Mouse (Mus musculus) MEL (cell line): ENCODE data around the gene Olfr1039. TPM values are rescaled to one million over a fixed set of nuclear protein-coding genes. Genes with fewer than 3 reads are reported as not detected.

ENCODE experiments used
- DNase-seq: peaks from one replicate; pipeline ENCODE4 v3.0.0; 2011; ENCODE audit warnings: low read depth, low spot score
- H3K27ac ChIP-seq: 2 replicates; pipeline ENCODE4 v1.5.1; 2012; ENCODE audit warnings: low read depth, mild to moderate bottlenecking, control low read depth, low read length, moderate library complexity; ENCODE audit not compliant: control insufficient read depth
- H3K27me3 ChIP-seq, 2 experiments: fragments of 150-350 bp in 1 of 2; sonication (generic) in 1 of 2; 2 replicates each; pipeline ENCODE4 v1.6.1; 2012; ENCODE audit warnings: low read length in 2 of 2, mild to moderate bottlenecking in 2 of 2, improper control_type of control experiment in 1 of 2, moderate library complexity in 1 of 2; ENCODE audit not compliant: insufficient read depth in 2 of 2, control insufficient read depth in 1 of 2
- H3K36me3 ChIP-seq, 2 experiments: 2 replicates each; pipeline ENCODE4 v1.6.1; 2012 to 2014; ENCODE audit warnings: low read length in 2 of 2, improper control_type of control experiment in 1 of 2, inconsistent platforms in 1 of 2, mild to moderate bottlenecking in 1 of 2; ENCODE audit not compliant: insufficient read depth in 2 of 2, control insufficient read depth in 1 of 2
- H3K4me1 ChIP-seq, 2 experiments: fragments of 150-350 bp in 1 of 2; sonication (generic) in 1 of 2; 2 replicates each; pipeline ENCODE4 v1.6.1; 2012; ENCODE audit warnings: low read length in 2 of 2, improper control_type of control experiment in 1 of 2, mild to moderate bottlenecking in 1 of 2; ENCODE audit not compliant: insufficient read depth in 2 of 2, control insufficient read depth in 1 of 2
- H3K4me3 ChIP-seq, 2 experiments: fragments of 150-350 bp in 1 of 2; sonication (generic) in 1 of 2; 2 replicates each; pipeline ENCODE4 v1.5.1; 2012; ENCODE audit warnings: low read depth in 2 of 2, low read length in 2 of 2, mild to moderate bottlenecking in 2 of 2, moderate library complexity in 2 of 2, control low read depth in 1 of 2, improper control_type of control experiment in 1 of 2; ENCODE audit not compliant: control insufficient read depth in 1 of 2, insufficient read depth in 1 of 2
- H3K79me2 ChIP-seq: 2 replicates; pipeline ENCODE4 v1.6.1; 2012; ENCODE audit warnings: mild to moderate bottlenecking, low read length, moderate library complexity; ENCODE audit not compliant: control insufficient read depth, poor library complexity, insufficient read depth
- H3K9ac ChIP-seq: 2 replicates; pipeline ENCODE4 v1.6.1; 2012; ENCODE audit warnings: low read depth, mild to moderate bottlenecking, control low read depth, low read length, moderate library complexity; ENCODE audit not compliant: control insufficient read depth, poor library complexity, severe bottlenecking
- H3K9me3 ChIP-seq: fragments of 150-350 bp; sonication (generic); replicated peaks from 2 replicates; pipeline ENCODE4 v1.6.1; 2012; ENCODE audit warnings: mild to moderate bottlenecking, low read length, improper control_type of control experiment, moderate library complexity; ENCODE audit not compliant: insufficient read depth
- BHLHE40 ChIP-seq: IDR thresholded peaks from 2 replicates; pipeline ENCODE4 v1.6.1; 2012; ENCODE audit warnings: low read depth, mild to moderate bottlenecking, inconsistent platforms, low read length, improper control_type of control experiment, borderline replicate concordance
- CHD1 ChIP-seq: IDR thresholded peaks from 2 replicates; pipeline ENCODE4 v1.6.1; 2012; ENCODE audit warnings: low read depth, mild to moderate bottlenecking, inconsistent platforms, low read length, improper control_type of control experiment
- CHD2 ChIP-seq: IDR thresholded peaks from 2 replicates; pipeline ENCODE4 v1.6.1; 2011; ENCODE audit warnings: low read length, improper control_type of control experiment
- CTCF ChIP-seq, 3 experiments: IDR thresholded peaks in 2 of 3; conservative IDR thresholded peaks in 1 of 3; 2 replicates each; pipeline ENCODE4 v1.5.1; 2011 to 2012; ENCODE audit warnings: low read length in 3 of 3, low read depth in 2 of 3, mild to moderate bottlenecking in 2 of 3, improper control_type of control experiment in 1 of 3, inconsistent platforms in 1 of 3, mixed read lengths in 1 of 3, moderate library complexity in 1 of 3; ENCODE audit not compliant: control insufficient read depth in 1 of 3, insufficient read depth in 1 of 3, poor library complexity in 1 of 3, severe bottlenecking in 1 of 3
- EP300 ChIP-seq, 2 experiments: IDR thresholded peaks; 2 replicates each; pipeline ENCODE4 v1.6.1; 2011; ENCODE audit warnings: improper control_type of control experiment in 2 of 2, low read length in 2 of 2, low read depth in 1 of 2, mild to moderate bottlenecking in 1 of 2
- HCFC1 ChIP-seq: IDR thresholded peaks from 2 replicates; pipeline ENCODE4 v1.6.1; 2012; ENCODE audit warnings: low read depth, mild to moderate bottlenecking, inconsistent platforms, low read length, improper control_type of control experiment, moderate library complexity
- KAT2A ChIP-seq: conservative IDR thresholded peaks from 2 replicates; pipeline ENCODE4 v1.6.1; 2012; ENCODE audit warnings: low read depth, low read length, improper control_type of control experiment, inconsistent platforms
- MAFK ChIP-seq: IDR thresholded peaks from 2 replicates; pipeline ENCODE4 v1.6.1; 2011; ENCODE audit warnings: low read depth, mild to moderate bottlenecking, low read length, improper control_type of control experiment, borderline replicate concordance
- MAZ ChIP-seq: IDR thresholded peaks from 2 replicates; pipeline ENCODE4 v1.6.1; 2012; ENCODE audit warnings: low read depth, mild to moderate bottlenecking, inconsistent platforms, low read length, improper control_type of control experiment
- MEF2A ChIP-seq: IDR thresholded peaks from 2 replicates; pipeline ENCODE4 v1.6.1; 2014; ENCODE audit warnings: low read depth, mild to moderate bottlenecking, inconsistent platforms, low read length, improper control_type of control experiment; ENCODE audit not compliant: poor library complexity, insufficient replicate concordance, severe bottlenecking; ENCODE audit errors: extremely low read depth
- MXI1 ChIP-seq: IDR thresholded peaks from 2 replicates; pipeline ENCODE4 v1.6.1; 2011; ENCODE audit warnings: mild to moderate bottlenecking, low read depth, low read length, improper control_type of control experiment
- MYB ChIP-seq: IDR thresholded peaks from 2 replicates; pipeline ENCODE4 v1.6.1; 2011; ENCODE audit warnings: mild to moderate bottlenecking, low read depth, low read length, improper control_type of control experiment
- NRF1 ChIP-seq: IDR thresholded peaks from 2 replicates; pipeline ENCODE4 v1.6.1; 2014; ENCODE audit warnings: low read depth, mild to moderate bottlenecking, inconsistent platforms, low read length, improper control_type of control experiment, moderate library complexity; ENCODE audit not compliant: poor library complexity, insufficient read depth, severe bottlenecking
- POLR2A ChIP-seq, 2 experiments: IDR thresholded peaks; 2 replicates each; pipeline ENCODE4 v1.6.1; 2011 to 2012; ENCODE audit warnings: low read length in 2 of 2, mild to moderate bottlenecking in 2 of 2, control low read depth in 1 of 2, improper control_type of control experiment in 1 of 2, low read depth in 1 of 2, moderate library complexity in 1 of 2; ENCODE audit not compliant: control insufficient read depth in 1 of 2, insufficient read depth in 1 of 2, poor library complexity in 1 of 2
- POLR2AphosphoS2 ChIP-seq: IDR thresholded peaks from 2 replicates; pipeline ENCODE4 v1.6.1; 2011; ENCODE audit warnings: low read length, improper control_type of control experiment
- SMC3 ChIP-seq: IDR thresholded peaks from 2 replicates; pipeline ENCODE4 v1.6.1; 2011; ENCODE audit warnings: low read depth, low read length, improper control_type of control experiment
- TAL1 ChIP-seq: IDR thresholded peaks from 2 replicates; pipeline ENCODE4 v1.6.1; 2012; ENCODE audit warnings: mild to moderate bottlenecking, inconsistent platforms, low read length, moderate library complexity, mixed read lengths
- USF1 ChIP-seq: IDR thresholded peaks from 2 replicates; pipeline ENCODE4 v1.6.1; 2014; ENCODE audit warnings: low read depth, mild to moderate bottlenecking, inconsistent platforms, low read length, improper control_type of control experiment, moderate library complexity
- ZC3H11A ChIP-seq: IDR thresholded peaks from 2 replicates; pipeline ENCODE4 v1.6.1; 2012; ENCODE audit warnings: low read depth, mild to moderate bottlenecking, inconsistent platforms, low read length, improper control_type of control experiment
- ZKSCAN1 ChIP-seq: IDR thresholded peaks from 2 replicates; pipeline ENCODE4 v1.6.1; 2012; ENCODE audit warnings: low read depth, mild to moderate bottlenecking, inconsistent platforms, low read length, improper control_type of control experiment, moderate library complexity
- ZMIZ1 ChIP-seq: IDR thresholded peaks from 2 replicates; pipeline ENCODE4 v1.6.1; 2012; ENCODE audit warnings: low read depth, mild to moderate bottlenecking, inconsistent platforms, low read length, improper control_type of control experiment, moderate library complexity
- ZNF384 ChIP-seq: IDR thresholded peaks from 2 replicates; pipeline ENCODE4 v1.6.1; 2012; ENCODE audit warnings: low read depth, mild to moderate bottlenecking, inconsistent platforms, low read length, improper control_type of control experiment
- polyA plus RNA-seq, 2 experiments: library from polyadenylated mRNA; stranded (reverse) in 1 of 2; unstranded in 1 of 2; fragments of >175 nt in 1 of 2; fragments of >200 nt in 1 of 2; gene quantifications; 2 replicates each; pipeline versions ENCODE4 v1.2.1 to v1.2.4; 2012; ENCODE audit warnings: low replicate concordance in 2 of 2, low read depth in 1 of 2; ENCODE audit not compliant: insufficient read length in 2 of 2, insufficient read depth in 1 of 2, missing spikeins in 1 of 2
- total RNA-seq: library from RNA; depleted of rRNA; stranded (reverse); fragments of 300-350 nt; gene quantifications from 2 replicates; pipeline ENCODE4 v1.2.3, GENCODE M21; 2012; rRNA removed

Gene Olfr1039
- total RNA-seq (not detected in 2 replicates), polyA plus RNA-seq (not detected)

- Histone ChIP-seq H3K27me3 (no peaks in the 10 kb centered on the region), H3K79me2 (no peaks in the 10 kb centered on the region), H3K4me1 (no peaks in the 10 kb centered on the region), H3K27ac (no peak within 1 kb of the TSS), H3K9ac (no peak within 1 kb of the TSS), H3K4me3 (no peak within 1 kb of the TSS), H3K36me3 (no peaks in the 10 kb centered on the region), H3K9me3 (no peaks in the 10 kb centered on the region)
- no peak for DNase-seq
- no peak for TF ChIP-seq CHD2
- no peak for TF ChIP-seq MAFK
- TF ChIP-seq ZKSCAN1 = no peak
- no peak for TF ChIP-seq NRF1
- no peak for TF ChIP-seq MAZ
- TF ChIP-seq TAL1 = no peak
- TF ChIP-seq EP300 (IDR thresholded peaks at IDR 0.05; ENCODE audit: low read depth in 1 of 2, low read length in 2 of 2) = no peak
- no peak for TF ChIP-seq MYB
These were observed at the start of gene Olfr1039 for GRCm38 (mm10) chr2:86135828-86136227. Gene Olfr1039 (minus strand): TSS chr2:86135928.

- Histone ChIP-seq H3K9ac (no peak overlapping the region), H3K27ac (no peak overlapping the region), H3K4me3 (no peak overlapping the region), H3K4me1 (no peaks in the 10 kb centered on the region), H3K27me3 (no peaks in the 10 kb centered on the region), H3K36me3 (no peaks in the 10 kb centered on the region), H3K79me2 (no peaks in the 10 kb centered on the region), H3K9me3 (no peaks in the 10 kb centered on the region)
- TF ChIP-seq POLR2A (IDR thresholded peaks at IDR 0.05; ENCODE audit: control insufficient read depth in 1 of 2, insufficient read depth in 1 of 2, low read depth in 1 of 2, low read length in 2 of 2, poor library complexity in 1 of 2) (no peak), ZNF384 (no peak), POLR2AphosphoS2 (no peak), CHD1 (no peak), ZMIZ1 (no peak), BHLHE40 (no peak), CTCF (IDR thresholded peaks at IDR 0.05 in 2 of 3, conservative IDR thresholded peaks at IDR 0.05 in 1 of 3; ENCODE audit: control insufficient read depth in 1 of 3, insufficient read depth in 1 of 3, low read depth in 2 of 3, low read length in 3 of 3, poor library complexity in 1 of 3, severe bottlenecking in 1 of 3) (no peak)
- no peak for DNase-seq
These were observed 44.2 kb upstream of the Olfr1039 start for GRCm38 (mm10) chr2:86179950-86180349.

GRCm38 (mm10) chr2:86177720-86178119 is 42.0 kb upstream of the Olfr1039 start, which contains the start of gene Olfr1044:
Gene Olfr1044 (minus strand): TSS chr2:86177820.
- Histone ChIP-seq H3K9ac (no peak within 1 kb of the TSS), H3K27me3 (no peaks in the 10 kb centered on the region), H3K4me1 (no peaks in the 10 kb centered on the region), H3K4me3 (no peak within 1 kb of the TSS), H3K27ac (no peak within 1 kb of the TSS), H3K79me2 (no peaks in the 10 kb centered on the region), H3K36me3 (no peaks in the 10 kb centered on the region), H3K9me3 (no peaks in the 10 kb centered on the region)
- TF ChIP-seq USF1 (no peak), KAT2A (no peak), MXI1 (no peak), CTCF (IDR thresholded peaks at IDR 0.05 in 2 of 3, conservative IDR thresholded peaks at IDR 0.05 in 1 of 3; ENCODE audit: control insufficient read depth in 1 of 3, insufficient read depth in 1 of 3, low read depth in 2 of 3, low read length in 3 of 3, poor library complexity in 1 of 3, severe bottlenecking in 1 of 3) (no peak), SMC3 (no peak), MEF2A (no peak), HCFC1 (no peak), ZC3H11A (no peak)
- no peak for DNase-seq
